Mouse (Mus musculus): Measurements from ENCODE around the gene Gprin3.

Gprin3 gene

DNA sequence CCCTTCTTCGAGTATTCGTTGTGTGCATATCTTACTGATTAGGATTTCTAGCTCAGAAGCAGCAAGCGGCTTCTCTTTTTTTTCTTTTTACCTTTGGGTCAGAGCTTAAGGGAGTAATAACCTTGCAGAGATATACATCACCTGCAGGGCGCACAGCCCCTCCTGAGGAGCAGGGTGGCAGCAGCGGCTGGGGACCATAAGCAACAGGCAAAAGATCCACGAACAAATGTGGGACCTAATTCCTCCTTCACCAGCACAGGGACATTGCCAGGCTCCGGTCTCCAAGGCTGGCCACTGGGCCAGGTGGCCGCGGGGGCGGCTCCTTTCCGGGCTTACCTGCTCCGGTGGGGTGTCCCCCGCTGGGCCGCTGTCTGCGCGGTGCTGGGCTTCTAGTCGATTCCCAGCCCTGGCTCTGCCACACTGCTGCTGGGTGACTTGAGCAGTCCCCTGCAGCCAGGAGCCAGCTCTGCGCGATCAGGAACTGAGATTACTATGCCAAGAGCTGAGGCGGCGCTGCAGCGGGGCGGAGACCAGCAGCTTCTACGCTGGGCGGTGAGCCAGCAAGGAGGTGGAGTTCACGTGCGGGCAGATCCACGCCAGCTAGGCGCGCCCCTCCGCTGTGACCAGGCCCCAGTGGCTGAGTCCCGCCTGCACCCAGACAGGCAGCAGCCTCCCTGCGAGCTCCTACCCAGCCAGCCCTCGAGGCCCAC is at the start of gene Gprin3:
Gene Gprin3 (minus strand): TSS at position 471 of the 710 bp plus-strand sequence.
- DNase-seq (ENCODE audit: low spot score) = peak; percentile 92

DNA sequence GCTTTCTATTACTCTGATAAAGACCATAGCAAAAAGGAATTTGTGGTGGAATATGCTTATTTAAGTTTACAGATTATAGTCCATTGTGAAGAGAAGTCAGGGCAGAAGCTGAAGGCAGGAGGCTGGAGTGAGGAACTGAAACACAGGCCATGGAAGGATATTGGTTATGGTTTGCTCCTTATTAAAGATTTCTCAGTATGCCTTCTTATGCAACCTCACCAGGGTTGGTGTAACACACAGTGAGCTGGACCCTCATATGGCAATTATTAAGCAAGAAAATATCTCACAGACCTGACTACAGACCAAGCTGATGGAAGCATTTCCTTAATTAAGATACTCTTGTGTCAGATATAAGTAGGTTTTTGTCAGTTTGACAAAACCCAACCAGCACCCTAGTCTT is 32.8 kb upstream of the Gprin3 start:
- no peak for DNase-seq (ENCODE audit: low spot score)

DNA sequence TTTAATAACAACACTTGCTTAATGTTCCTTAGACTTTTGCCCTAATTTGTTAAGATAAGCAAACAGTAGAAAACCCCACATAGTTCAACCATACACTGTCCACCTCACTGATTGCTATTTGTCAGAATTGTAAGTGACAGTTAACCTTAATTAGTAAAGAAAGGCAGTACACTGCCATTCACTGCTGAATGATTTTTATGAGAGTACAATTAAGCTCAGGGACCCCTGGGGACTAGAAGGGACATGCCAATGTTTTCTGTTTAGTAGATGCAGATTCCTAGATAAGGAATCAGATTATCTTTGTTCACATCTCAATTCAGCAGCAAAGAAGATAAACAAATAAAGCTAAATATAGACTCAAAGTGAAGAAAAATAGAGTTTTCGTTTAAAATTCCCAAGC is 30.0 kb upstream of the Gprin3 start:
- no peak for DNase-seq (ENCODE audit: low spot score)

DNA sequence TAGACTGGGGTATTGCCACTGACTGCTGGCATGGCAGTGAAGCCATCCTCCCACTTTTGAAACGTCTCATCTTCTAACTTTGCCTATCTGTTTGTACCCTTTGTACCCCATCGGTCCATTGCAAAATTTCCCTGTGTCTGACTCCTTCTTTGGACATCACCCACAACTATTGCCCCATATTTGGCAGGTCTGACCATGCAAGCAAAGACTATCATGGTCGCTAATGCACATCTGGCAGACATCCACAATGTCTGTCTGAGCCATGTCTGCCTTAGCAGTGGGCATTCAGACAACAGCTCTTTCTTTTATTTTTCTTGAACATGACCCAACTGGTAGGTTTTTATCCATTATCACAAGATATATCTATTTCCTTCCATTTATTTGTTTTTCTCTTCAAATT is 25.3 kb upstream of the Gprin3 start:
- no peak for DNase-seq (ENCODE audit: low spot score)

DNA sequence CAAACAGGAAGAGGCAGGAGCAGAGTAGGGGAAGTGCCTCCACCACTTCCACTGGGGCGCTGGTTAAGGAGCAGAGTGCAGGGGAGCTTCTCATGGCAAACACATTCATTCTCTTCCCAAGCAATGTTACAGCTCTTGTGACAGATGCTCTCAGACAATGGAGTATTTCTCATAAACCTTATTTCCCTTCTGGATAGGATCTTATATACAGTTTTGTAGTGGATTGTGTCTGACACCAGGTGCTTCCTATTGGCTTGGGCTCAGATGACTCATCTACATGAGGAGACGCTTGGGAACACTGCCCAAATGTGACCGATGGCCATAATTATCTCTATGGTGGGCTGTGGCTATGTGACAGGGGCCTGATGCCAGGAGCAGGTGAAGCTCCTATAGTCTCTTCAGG is 19.0 kb upstream of the Gprin3 start:
- no peak for DNase-seq (ENCODE audit: low spot score)

DNA sequence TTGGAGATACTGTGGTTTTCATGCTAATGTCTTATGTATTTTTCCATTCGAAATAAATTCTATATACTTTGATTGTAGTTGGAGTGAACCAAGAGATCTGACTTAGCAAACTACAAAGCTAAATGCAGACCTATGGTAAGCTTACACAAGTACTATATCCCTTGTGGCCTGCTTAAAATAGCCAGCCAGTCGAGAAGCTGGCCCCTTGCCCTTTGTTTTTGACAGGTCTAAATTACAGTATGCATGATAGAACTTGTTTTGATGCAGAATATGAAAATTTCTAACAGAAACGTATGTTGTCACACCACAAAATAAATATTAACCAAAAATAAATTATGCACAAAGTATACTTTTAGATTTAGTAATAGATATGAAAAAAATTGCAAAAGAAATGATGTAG is 9.8 kb upstream of the Gprin3 start:
- no peak for DNase-seq (ENCODE audit: low spot score)

DNA sequence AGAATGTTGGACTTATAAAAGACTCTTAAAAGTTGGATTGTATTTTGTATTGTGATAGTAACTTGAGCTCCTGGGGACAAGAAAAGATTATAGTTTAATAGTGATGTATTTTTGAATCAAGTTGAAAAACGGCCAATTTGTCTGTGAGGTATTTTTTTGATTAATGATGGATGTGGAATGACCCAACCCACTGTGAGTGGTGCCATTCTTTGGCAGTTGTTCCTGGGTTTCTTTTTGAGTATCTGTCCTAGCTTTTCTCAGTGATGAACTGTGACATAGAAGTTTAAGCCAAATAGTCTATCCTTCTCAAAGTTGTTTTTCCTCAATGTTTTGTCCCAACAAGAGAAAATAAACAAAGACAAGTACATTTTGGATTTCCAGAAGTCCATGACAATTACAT is 7.0 kb upstream of the Gprin3 start:
- DNase-seq (ENCODE audit: low spot score) = no peak

DNA sequence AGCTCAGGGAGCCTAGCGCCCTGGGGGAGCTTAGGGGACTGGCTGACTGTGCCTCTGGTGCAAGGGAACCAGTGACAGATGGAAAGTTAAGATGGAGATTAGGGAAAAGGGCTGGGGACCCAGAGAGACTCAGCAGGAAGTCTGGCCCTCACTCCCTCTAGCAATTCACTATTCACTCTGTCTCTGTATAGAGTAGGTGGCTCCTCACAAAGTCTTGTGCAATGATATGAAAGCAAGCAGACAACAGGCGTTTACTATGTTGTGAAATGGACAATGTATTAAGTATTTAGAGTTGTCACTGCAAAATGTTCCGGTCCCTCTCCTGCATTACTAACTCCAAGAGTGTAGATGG is 416 bp upstream of the Gprin3 start:
- no peak for DNase-seq (ENCODE audit: low spot score)

DNA sequence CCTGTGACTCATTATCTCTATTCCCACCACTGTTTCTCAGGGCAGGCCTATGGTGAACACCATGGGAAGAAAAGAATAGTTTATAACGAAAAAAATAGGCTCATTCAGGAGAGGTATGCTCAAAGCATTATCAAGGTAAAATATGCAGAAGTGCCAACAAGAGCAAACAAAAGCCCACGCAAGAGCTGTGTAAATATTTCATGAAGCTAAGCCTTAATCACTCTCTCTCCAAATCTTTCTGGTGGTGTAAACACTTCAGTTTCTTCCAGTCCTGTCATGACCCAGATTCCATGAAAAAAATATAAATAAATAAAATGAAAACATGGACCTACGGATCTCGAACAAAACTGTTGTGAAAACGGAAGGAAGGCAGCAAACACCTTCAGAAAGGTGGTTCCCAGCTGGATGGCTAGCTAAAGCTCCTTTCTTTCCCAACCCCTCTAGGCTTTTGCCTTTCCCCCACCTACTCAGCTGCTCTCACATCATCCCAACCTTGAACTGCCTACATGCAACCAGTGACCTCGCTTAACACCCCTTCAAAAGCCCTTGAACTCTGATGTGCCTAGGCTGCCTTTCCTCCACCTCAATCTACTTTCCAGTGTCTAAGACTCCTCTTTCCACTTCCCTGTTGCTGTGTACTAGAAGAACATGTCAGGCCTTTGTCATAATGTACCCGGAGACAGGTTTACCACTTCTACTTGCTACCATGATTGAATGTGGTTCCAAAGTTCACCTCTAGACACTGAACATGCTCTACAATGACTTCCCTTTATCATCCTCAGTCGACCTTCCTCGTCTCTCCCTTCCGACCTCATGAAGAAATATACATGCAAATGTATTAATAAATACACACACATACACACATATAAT is 988 bp downstream of the Gprin3 start:
- DNase-seq (ENCODE audit: low spot score) = no peak

DNA sequence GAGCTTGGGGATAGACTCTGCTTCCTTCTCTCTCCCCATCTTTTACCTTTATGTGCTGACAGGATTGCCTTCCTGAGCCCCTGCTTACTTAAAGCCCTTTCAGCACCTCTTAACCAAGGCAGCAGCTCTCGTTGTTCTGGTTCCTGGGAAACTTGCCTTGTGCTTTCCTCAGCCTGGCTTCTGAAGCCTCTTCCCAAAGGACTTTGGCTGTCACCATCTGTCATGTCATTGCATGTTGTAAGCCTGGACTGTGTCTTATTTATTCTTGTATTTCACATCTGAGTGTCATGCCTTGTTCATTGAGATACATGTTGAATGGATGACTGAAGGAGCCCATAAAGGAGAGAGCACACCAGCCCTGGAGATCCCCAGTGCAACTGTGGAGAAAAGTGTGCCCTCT is 2.3 kb downstream of the Gprin3 start:
- no peak for DNase-seq (ENCODE audit: low spot score)

DNA sequence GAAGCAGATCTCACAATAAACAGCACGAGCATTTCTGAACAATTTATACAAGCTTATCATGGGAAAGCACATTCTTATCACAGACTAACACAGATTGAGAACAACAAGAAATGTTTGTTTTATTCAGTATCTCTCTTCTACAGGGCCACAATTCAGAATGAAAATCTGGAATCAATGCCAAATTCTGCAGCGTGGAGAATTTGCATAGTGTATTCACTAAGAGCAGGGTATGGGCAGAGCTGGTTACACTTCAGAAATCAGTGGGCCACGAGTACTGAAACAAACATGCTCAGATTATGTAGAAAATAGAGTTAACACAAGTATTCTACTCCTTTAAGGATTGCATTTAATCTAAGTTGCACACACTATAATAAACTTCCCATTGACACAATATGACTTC is 6.8 kb downstream of the Gprin3 start:
- no peak for DNase-seq (ENCODE audit: low spot score)

DNA sequence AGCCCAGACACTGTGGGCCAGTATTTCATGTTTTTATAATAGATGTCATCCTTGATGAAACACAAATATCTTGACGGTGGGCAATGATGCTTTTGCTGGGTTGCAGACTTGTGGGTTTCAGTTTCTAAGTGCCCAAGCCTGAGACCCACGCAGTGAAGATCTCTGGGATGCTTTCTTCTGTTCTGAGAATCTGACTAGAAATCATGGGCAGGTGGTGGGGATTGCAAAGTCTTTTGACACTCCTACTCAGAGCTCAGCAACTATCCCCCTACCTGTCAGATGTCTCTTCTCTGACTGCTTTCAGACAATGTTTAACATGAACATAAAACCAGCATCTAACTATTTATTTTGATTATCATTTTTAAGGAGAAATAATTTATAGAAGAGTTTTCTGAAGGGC is 7.4 kb downstream of the Gprin3 start:
- no peak for DNase-seq (ENCODE audit: low spot score)

DNA sequence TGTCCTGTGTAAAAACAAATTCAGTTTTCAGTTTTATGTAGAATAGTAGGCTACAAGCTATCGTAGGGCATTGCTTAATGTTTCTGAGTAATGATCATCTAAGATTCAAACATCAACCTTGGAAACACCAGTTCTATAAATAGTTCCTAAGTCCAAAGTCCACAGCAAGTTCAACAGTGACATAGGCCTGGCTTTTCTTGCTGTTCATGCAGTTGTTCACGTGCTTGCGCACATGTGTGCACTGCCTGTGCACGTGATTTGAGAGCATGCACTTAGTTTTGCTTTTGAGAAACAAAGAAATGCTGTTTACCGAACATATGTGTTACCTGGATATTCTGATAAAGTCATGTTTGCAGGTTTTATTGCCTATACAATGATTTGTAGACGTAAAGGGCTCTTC is 11.3 kb downstream of the Gprin3 start:
- DNase-seq (ENCODE audit: low spot score) = no peak

DNA sequence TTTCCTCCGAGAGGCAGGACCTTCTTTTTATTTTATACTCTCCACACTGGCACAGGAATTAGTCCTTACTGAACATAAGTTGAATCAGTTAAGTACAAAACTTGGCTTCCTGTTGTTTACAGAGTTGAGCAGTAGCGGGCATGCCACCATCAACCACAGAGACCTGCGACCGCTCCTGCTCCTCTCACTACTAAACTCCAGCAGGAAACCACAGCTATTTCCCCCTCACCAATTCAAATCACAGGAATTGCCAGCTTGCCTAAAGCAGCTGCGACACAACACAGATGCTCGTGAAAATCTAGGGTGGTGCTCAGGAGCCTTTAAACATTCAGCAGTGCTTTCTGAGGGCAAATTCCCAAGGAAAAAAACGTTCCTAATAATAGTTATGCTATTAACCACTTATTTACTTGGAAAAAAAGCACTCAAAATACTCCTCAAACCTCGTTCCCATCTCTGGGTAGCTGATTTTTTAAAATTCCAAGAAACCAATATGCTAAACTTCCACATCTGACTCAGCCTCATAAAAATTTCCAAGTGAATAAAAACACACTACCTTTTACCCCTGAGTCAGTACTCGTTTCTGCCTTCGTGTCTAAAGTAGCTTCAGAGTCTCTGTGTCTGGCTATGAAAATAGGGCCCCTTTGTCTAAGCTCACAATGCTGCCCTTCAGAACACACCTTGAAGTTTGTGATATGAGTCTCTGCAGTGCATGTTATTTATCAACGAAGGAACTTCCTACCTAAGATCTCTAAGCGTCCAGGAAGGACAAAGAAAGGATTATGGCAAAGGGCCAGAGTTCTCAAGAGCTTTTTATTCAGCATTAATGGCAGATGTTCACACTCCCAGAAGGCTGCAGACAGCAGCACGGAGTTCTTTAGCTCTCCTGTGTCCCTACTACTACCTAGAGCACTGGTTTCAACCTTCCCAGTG is 13.4 kb downstream of the Gprin3 start:
- no peak for DNase-seq (ENCODE audit: low spot score)

DNA sequence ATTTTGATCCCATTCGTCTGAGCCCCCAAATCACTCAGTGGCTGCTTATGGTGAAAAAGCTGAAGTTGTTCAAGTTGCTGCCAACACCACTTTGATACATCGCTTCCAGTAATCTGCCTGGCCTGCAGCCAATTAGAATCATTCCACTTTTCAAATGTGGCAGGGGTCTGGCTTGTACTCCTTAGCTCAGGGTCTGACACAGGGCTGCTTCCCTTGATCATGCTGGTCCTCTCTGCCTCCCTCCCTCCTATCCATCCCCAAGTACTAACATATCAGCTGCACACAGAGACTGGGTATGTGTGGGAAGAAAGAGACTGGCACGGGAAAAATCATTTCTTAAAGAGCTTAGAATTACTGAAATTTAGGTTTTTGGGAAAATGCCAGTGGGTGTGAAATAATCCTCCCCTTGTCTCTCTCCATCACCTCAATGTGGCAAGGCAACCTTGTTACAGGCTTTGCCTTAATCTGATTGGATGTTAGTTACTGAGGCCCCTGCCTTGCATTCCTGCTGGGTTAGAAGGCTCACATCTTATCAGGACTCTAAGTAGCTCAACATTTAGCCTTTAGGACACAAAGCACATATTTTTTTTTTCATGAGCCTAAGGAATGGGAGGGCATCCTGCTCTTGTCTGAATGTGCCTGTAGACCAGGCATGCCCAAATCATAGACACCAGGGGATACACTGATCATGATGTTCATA is 16.9 kb downstream of the Gprin3 start:
- DNase-seq (ENCODE audit: low spot score) = no peak

DNA sequence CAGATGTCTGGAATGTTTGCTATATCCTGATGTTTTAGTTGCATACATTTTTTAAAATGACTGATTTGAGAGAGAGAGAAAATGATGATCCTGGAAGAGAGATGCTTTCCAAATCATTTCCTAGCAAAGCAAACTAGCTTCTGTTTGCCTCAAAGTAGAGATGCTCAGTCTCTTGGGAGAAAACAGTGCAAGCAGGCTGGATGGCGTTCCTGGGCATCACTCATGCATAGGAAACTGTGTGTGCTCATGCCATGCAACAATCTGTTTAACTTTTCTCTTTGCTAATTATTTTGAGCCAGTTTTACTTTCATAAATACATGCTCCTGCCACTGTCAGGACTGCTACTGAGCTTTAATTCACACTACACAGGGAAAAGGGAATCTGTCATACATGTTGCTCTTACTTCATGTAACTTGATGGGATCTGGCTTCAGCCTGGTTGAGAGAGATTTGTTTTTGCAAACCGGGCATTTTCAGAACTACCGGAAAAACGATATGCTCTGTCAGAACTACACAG is 18.6 kb downstream of the Gprin3 start:
- no peak for DNase-seq (ENCODE audit: low spot score)

DNA sequence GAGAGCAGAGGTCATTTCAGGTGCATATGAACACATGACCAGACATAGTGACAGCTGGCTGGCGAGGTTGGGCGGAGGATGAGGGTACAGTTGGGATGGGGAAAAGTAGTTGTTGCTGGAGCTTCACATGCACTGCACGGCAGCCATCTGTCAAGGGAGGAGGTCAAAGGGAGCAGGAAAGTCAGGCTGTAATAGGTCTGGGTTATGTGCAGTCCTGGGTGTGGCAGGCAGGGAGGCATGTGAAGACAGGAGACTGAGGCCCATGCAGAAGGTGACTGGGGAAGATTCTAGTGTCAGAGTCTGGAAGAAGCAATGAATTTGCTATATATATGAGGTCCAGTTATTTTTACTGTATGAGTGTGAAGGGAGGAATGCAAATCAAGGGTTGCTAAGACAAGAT is 35.9 kb downstream of the Gprin3 start:
- no peak for DNase-seq (ENCODE audit: low spot score)

DNA sequence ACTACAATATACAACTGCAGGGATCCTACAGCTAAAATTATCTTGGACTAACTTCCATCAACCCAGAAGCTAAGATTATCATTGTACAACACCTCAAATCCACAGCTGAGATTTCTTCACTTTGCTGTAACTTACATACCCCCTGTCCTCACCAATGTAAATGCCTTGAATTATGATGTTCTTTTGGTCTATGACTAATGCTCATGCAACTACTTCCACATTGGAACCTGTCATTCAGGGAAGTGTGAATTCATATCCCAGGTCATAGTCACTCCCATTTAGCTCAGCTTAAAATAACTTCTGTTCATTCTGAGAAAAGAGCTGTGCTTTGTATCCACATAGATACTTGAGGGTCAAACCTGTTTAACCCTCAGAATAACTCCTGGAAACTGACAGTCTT is 60.8 kb downstream of the Gprin3 start:
- DNase-seq (ENCODE audit: low spot score) = no peak

DNA sequence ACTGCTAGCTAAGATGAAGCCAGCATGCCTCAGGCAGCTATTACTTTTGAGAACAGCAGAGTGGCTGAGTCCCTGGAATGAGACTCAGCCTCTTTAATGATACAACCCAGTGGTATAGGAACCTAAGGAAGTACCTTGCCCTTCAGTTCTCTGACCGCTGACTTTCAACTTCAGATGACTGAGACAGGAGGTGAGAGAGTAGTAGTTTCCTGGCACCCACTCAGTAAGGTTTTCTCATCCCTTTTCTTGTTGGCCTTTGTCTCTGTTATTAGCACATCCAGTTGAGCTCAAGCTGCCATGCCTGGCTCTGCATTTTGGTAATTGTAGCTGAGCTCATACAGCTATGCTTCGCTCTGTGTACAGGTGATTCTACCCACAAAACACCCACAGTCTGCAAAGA is 62.8 kb downstream of the Gprin3 start:
- no peak for DNase-seq (ENCODE audit: low spot score)

DNA sequence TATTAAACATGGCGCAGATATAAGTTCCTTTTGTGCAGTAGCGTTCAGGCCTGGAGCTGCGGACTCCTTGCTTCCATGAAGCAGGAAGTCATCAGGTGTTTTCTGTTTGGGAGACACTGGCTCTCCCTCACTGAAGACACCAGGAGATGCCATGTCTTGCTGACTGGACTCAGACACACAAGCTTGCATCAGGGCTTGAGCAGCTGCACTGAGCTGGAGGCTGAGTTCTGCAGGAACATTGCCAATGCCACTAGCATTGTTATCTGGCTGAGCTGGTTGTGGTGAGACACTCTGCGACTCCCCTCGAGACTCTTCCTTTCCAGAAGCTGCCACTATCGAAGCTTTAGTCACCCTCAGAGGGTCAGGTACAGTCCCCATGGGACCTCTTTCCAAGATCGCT is 71.2 kb downstream of the Gprin3 start:
- no peak for DNase-seq (ENCODE audit: low spot score)

DNA sequence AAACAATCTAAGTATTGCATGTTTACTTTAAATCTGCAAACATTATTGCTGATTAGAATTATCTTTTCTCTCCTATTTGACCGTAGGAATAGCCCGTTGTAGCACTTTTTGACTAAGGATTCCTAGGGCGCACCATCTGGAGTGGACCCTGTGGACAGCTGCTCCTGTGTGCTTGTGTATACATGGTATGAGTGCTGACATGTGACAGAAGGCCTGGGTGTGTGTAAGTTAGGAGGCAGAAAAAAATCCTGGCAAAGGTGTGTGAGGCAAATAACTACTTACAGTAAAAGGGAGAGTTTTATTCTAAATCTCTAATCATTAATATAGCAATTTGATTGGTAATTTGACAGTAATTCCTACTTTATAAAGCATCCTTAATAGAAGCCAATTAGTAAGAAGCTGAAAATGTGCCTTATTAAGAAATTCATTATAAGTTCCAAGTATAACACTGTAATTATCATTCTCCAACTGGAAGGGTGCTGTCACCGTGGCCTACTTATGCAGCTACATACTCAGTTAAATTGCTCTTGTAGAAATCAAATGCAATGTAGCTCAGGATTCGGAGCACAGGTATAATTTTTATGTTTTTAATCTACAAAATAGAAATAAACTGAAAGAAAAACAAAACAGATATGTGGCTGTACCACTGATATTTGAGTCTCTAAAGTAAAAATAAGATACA is 74.8 kb downstream of the Gprin3 start:
- no peak for DNase-seq (ENCODE audit: low spot score)
